Mouse (Mus musculus): Measurements from ENCODE around the gene Stk32c. TPM values are rescaled to one million over a fixed set of nuclear protein-coding genes. Genes with fewer than 3 reads are reported as not detected.

Stk32c gene
- polyA plus RNA-seq, 1 experiment from 2014 or later: 0.09 TPM

DNA sequence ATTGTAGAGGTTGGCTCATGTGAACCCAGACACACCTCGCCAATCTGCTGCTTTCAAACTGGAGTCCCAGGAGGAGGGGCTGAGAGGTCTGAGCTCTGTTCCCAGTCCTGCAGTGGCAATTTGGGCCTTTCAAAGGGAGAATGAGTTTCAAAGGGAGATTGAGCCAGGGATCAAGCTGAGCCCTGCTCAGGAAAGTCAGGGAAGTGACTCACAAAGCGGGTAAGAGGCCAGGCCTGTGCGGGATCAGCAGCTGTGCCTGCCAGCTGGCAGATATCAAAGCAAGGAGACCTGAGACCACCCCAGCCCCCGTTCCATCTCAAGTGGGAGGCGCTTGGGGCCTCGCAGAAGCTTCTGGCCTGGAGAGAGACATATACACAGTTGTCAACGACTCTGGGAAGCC is 135.8 kb downstream of the Stk32c start:
- no peaks in the 10 kb centered on the region for H3K36me3 ChIP-seq
- H3K27ac ChIP-seq: peak overlapping the region; percentile 65; the same call in 1 of the 2 replicates
- H3K4me3 ChIP-seq: no peak overlapping the region
- peaks cover 17% of the 10 kb centered on the region for H3K27me3 ChIP-seq (ENCODE audit: low read depth, poor library complexity, severe bottlenecking)
- WGBS: 13% methylated on average over 7 of the region's 7 CpGs
- H3K9me3 ChIP-seq (replicated peaks): no peaks in the 10 kb centered on the region
- H3K4me1 ChIP-seq: peaks cover 29% of the 10 kb centered on the region
- DNase-seq (ENCODE audit: low spot score): no peak

DNA sequence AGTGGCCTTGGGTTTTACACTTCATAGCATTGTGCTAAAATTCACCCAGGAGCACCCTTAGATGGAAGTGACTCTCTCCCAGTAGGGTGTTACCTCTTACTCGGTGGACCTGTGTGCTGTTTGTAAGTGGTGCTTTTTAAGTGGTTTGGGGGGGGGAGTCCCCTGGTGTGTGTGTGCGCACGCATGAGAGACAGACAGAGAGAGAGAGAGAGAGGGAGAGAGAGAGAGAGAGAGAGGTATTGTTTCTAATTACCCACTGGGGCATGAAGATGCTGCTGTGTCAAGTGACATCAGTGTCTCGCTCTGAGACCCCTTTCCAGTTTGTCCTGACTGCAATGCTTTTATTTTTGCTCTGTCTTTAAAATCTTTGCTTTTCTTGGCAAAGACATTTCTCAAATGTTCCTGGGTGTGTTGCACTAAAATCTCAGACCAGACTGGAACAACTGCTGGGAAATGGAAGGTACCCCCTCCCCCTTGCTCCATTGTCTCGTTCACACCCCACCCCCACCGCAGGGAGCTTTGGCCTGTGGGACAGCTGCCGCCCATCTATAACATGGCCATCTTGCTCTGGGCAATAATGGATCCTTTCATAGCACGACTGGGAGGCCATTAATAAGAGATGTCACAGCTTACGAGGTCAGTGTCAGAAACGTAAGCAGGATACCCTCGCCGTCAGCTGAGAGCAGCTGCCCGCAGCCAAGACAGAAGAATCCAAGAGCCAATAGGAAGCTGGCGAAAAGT is 137.9 kb downstream of the Stk32c start:
- peaks cover 29% of the 10 kb centered on the region for H3K4me1 ChIP-seq
- H3K27me3 ChIP-seq (ENCODE audit: low read depth, poor library complexity, severe bottlenecking): peaks cover 17% of the 10 kb centered on the region
- no peaks in the 10 kb centered on the region for H3K9me3 ChIP-seq (replicated peaks)
- no peaks in the 10 kb centered on the region for H3K36me3 ChIP-seq
- no peak overlapping the region for H3K4me3 ChIP-seq
- H3K27ac ChIP-seq: no peak overlapping the region
- no peak for DNase-seq (ENCODE audit: low spot score)
- 53% methylated on average over 14 of the region's 14 CpGs for WGBS

DNA sequence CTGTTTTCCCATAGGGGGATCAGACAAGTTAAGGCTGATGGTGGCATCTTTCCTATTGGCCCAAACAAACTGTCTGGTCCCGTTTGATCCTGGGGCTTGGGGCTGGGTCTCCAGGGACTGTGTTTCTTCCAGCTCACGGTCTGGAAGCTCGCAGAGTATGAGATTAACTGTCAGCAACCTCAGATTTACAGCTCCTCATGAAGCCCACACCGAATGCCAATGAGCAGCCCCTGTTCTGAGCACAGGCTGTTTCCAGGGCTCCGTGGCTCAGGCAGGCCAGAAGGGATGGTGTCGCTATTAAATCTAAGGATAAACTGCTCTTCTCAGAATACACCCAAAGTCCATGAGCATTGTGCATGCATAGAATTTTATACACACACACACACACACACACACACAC is 138.9 kb downstream of the Stk32c start:
- 26% methylated on average over 6 of the region's 6 CpGs for WGBS
- H3K36me3 ChIP-seq: no peaks in the 10 kb centered on the region
- H3K4me1 ChIP-seq: peaks cover 29% of the 10 kb centered on the region
- H3K27ac ChIP-seq: no peak overlapping the region
- no peak overlapping the region for H3K4me3 ChIP-seq
- H3K9me3 ChIP-seq (replicated peaks): no peaks in the 10 kb centered on the region
- no peak for DNase-seq (ENCODE audit: low spot score)
- peaks cover 17% of the 10 kb centered on the region for H3K27me3 ChIP-seq (ENCODE audit: low read depth, poor library complexity, severe bottlenecking)

DNA sequence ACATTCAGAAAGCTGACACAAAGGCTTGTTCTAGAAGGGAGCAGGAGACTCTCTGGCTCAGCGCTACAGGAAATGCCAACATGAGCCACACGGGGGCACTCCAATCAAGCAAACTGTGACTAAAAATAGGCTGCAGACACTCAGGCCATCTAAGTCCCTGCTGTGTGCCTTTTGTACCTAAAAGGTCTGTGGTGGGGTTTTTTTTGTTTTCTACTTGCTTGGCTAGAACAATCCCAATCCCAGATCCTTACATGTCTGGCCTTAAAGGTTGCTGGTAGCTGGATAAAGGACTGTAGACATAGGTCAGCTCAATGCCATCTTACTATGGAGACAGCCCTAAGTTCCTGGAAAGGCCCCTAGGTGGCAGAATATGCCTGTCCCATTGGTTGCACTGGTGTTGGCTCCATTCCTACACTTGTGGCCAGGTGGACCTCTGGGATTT is 144.9 kb downstream of the Stk32c start:
- Histone ChIP-seq H3K36me3 (no peaks in the 10 kb centered on the region), H3K27ac (no peak overlapping the region), H3K4me1 (no peaks in the 10 kb centered on the region), H3K4me3 (no peak overlapping the region), H3K9me3 (replicated peaks) (no peaks in the 10 kb centered on the region), H3K27me3 (ENCODE audit: low read depth, poor library complexity, severe bottlenecking) (peaks cover 4% of the 10 kb centered on the region; the same call in 1 of the 2 replicates)
- WGBS: 0% methylated on average over 2 of the region's 2 CpGs
- DNase-seq (ENCODE audit: low spot score): peak; percentile 84

DNA sequence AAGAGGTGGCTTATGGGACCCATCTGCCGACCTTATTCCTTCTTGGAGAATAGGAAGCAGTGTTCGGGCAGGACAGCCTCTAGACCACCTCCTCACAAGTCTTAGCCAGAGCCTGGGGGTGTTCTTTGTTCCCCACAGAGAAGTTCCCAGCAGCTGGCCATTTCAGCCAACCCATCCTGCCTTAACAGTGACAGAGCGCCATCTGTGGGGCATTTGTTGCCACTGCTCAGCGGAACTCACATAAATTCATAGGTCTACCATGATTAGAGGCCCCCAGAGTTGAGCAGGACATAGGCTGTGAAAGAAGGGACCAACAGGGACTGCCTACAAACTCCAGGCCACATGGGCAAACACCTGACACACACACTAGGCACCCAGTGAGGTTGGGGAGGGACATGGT is 149.7 kb downstream of the Stk32c start:
- no peak overlapping the region for H3K27ac ChIP-seq
- H3K27me3 ChIP-seq (ENCODE audit: low read depth, poor library complexity, severe bottlenecking): peaks cover 4% of the 10 kb centered on the region; the same call in 1 of the 2 replicates
- H3K9me3 ChIP-seq (replicated peaks): no peaks in the 10 kb centered on the region
- WGBS: 55% methylated on average over 4 of the region's 4 CpGs
- no peak for DNase-seq (ENCODE audit: low spot score)
- no peak overlapping the region for H3K4me3 ChIP-seq
- H3K36me3 ChIP-seq: no peaks in the 10 kb centered on the region
- no peaks in the 10 kb centered on the region for H3K4me1 ChIP-seq

Other genes starting within 250 kb of the Stk32c start
- 19.6 and 32.8 TPM in 2 replicates for gene Dpysl4, start 127.3 kb downstream of the Stk32c start, polyA plus RNA-seq (2016; fragmentation: Nextera tagmentation; extraction: Ambion mirVana)
- gene Lrrc27, start 319 bp downstream of the Stk32c start, polyA plus RNA-seq (2016; fragmentation: Nextera tagmentation; extraction: Ambion mirVana): 3.0 and 4.0 TPM in 2 replicates
- gene Pwwp2b, start 35.2 kb upstream of the Stk32c start, polyA plus RNA-seq (2016; fragmentation: Nextera tagmentation; extraction: Ambion mirVana): 5.3 and 5.8 TPM in 2 replicates
- 14.2 and 17.3 TPM in 2 replicates for gene Inpp5a, start 175.8 kb upstream of the Stk32c start, polyA plus RNA-seq (2016; fragmentation: Nextera tagmentation; extraction: Ambion mirVana)

Measured in limb, embryonic 10.5 days (tissue).